Mouse (Mus musculus) heart, embryonic 13.5 days (tissue): ENCODE data around the gene Msrb1. TPM values are rescaled to one million over a fixed set of nuclear protein-coding genes. Genes with fewer than 3 reads are reported as not detected.

Experiments used
- ATAC-seq: fragments of 200-750 bp; cut with Nextera tagmentation; 2 replicates; pipeline ENCODE4 v1.8.0; 2017; ENCODE audit warnings: moderate TSS enrichment; ENCODE audit not compliant: insufficient number of reproducible peaks, low FRiP score, low TSS enrichment; ENCODE audit errors: extremely low read depth
- H3K27ac ChIP-seq: fragments of 300-500 bp; sonication (generic); replicated peaks from 2 replicates; pipeline ENCODE4 v1.5.1; 2015; ENCODE audit warnings: moderate library complexity, mild to moderate bottlenecking, inconsistent platforms
- H3K27me3 ChIP-seq: fragments of 300-500 bp; sonication (generic); replicated peaks from 2 replicates; pipeline ENCODE4 v1.6.1; 2015; ENCODE audit warnings: mild to moderate bottlenecking, inconsistent platforms
- H3K36me3 ChIP-seq: fragments of 300-500 bp; sonication (generic); 2 replicates; pipeline ENCODE4 v1.6.1; 2015; ENCODE audit warnings: mild to moderate bottlenecking, inconsistent platforms
- H3K4me1 ChIP-seq: fragments of 300-500 bp; sonication (generic); 2 replicates; pipeline ENCODE4 v1.6.1; 2015; ENCODE audit warnings: inconsistent platforms
- H3K4me2 ChIP-seq: fragments of 300-500 bp; sonication (generic); 2 replicates; pipeline ENCODE4 v1.6.1; 2015; ENCODE audit warnings: inconsistent platforms, mild to moderate bottlenecking, moderate library complexity
- H3K4me3 ChIP-seq: fragments of 300-500 bp; sonication (generic); 2 replicates; pipeline ENCODE4 v1.5.1; 2015; ENCODE audit warnings: moderate library complexity, mild to moderate bottlenecking, inconsistent platforms
- H3K9ac ChIP-seq: fragments of 300-500 bp; sonication (generic); 2 replicates; pipeline ENCODE4 v1.6.1; 2015; ENCODE audit warnings: inconsistent platforms, mild to moderate bottlenecking, moderate library complexity
- H3K9me3 ChIP-seq: fragments of 300-500 bp; sonication (generic); 2 replicates; pipeline ENCODE4 v1.6.1; 2016; ENCODE audit warnings: inconsistent platforms
- WGBS: fragments of 180-500 bp; shearing (Covaris S2); methylation state at CpG from one replicate; pipeline ENCODE4 v1.1.7; 2015; ENCODE audit warnings: mixed read lengths; 5-methylcytosine and 5-hydroxymethylcytosine counted together
- polyA plus RNA-seq: library from polyadenylated mRNA; unstranded; fragments of >200 nt; fragmentation: Nextera tagmentation; extraction: Ambion mirVana; gene quantifications from 2 replicates; pipeline ENCODE4 v1.2.1, GENCODE M21; 2015

The Msrb1 gene
- polyA plus RNA-seq, 1 experiment from 2014 or later, result 18.0 TPM

DNA sequence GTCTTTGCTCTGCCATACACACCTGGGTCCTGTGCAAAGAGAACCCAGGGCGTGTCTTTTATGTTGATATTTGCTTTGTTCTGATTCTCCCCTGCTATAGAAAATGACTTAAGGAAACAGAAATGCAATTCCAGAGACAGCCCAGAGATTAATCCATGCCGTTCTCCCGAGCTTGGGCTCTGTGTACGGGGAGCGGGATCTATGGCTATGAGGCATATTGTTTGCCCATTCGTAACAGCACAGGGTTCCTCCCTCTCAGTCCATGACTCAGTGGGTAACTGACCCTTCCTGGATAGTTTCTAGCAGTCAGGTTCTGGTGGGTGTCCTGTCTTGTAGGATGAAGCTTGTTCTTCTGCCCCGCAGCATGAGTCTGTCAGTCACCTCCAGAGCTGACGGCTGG, 38.7 kb downstream of the Msrb1 start:
- Histone ChIP-seq H3K9ac (no peak overlapping the region), H3K27me3 (no peaks in the 10 kb centered on the region; the same call in 1 of the 2 replicates), H3K36me3 (no peaks in the 10 kb centered on the region), H3K4me3 (no peak overlapping the region), H3K4me2 (no peak overlapping the region), H3K4me1 (0 out of 2 replicates have a peak, but pooled peaks cover 8% of the 10 kb centered on the region), H3K27ac (no peak overlapping the region), H3K9me3 (0 out of 2 replicates have a peak, but pooled peaks cover 5% of the 10 kb centered on the region)
- ATAC-seq, result no peak
- WGBS, result 75% methylated on average over 8 of the region's 8 CpGs

DNA sequence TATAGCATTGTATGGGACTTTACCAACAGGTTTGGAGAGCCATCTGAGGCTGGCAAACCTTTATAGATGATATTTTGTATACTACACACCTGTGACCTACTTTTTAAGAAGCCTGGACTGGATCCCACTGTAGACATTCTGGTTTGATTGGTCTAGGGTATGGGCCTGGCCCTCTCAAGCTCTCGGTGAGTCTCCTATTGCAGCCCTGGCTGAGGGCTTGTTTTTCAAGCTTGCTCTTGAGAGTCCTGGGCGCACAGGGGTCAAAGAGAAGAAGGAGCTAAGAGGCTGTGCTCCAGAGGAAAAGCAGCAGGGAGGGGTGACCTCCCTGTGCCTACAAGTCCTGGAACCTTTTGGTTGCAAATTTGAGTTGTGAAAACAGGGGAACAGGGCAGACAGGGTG, 40.6 kb downstream of the Msrb1 start:
- Histone ChIP-seq H3K4me1 (0 out of 2 replicates have a peak, but pooled peaks cover 8% of the 10 kb centered on the region), H3K27me3 (no peaks in the 10 kb centered on the region; the same call in 1 of the 2 replicates), H3K9ac (no peak overlapping the region), H3K36me3 (no peaks in the 10 kb centered on the region), H3K27ac (no peak overlapping the region), H3K4me3 (no peak overlapping the region), H3K9me3 (0 out of 2 replicates have a peak, but pooled peaks cover 5% of the 10 kb centered on the region), H3K4me2 (no peak overlapping the region)
- ATAC-seq, result no peak
- 66% methylated on average over 2 of the region's 2 CpGs for WGBS

- ATAC-seq, result no peak
Measured at GRCm38 (mm10) chr17:24780821-24781220, 44.4 kb downstream of the Msrb1 start.

GRCm38 (mm10) chr17:24792190-24792589, 55.7 kb downstream of the Msrb1 start:
- WGBS, result 56% methylated on average over 8 of the region's 8 CpGs
- Histone ChIP-seq H3K4me3 (no peak overlapping the region), H3K36me3 (no peaks in the 10 kb centered on the region), H3K9ac (no peak overlapping the region), H3K27ac (no peak overlapping the region), H3K4me1 (no peaks in the 10 kb centered on the region), H3K27me3 (peaks cover 3% of the 10 kb centered on the region), H3K9me3 (no peaks in the 10 kb centered on the region), H3K4me2 (no peak overlapping the region)
- no peak for ATAC-seq

More at GRCm38 (mm10) chr17:24780821-24781220, 44.4 kb downstream of the Msrb1 start:
- Histone ChIP-seq H3K36me3 (no peaks in the 10 kb centered on the region), H3K9me3 (no peaks in the 10 kb centered on the region), H3K9ac (no peak overlapping the region), H3K4me1 (no peaks in the 10 kb centered on the region), H3K4me3 (no peak overlapping the region), H3K27ac (no peak overlapping the region), H3K27me3 (peaks cover 6% of the 10 kb centered on the region; the same call in 1 of the 2 replicates), H3K4me2 (no peak overlapping the region)
- 66% methylated on average over 2 of the region's 2 CpGs for WGBS

Other genes with a start within 250 kb of the Msrb1 start
- gene Caskin1, start 248.0 kb upstream of the Msrb1 start, polyA plus RNA-seq, result 0.55 and 0.76 TPM in 2 replicates
- gene Traf7, start 208.7 kb upstream of the Msrb1 start, polyA plus RNA-seq, result 72.5 and 76.1 TPM in 2 replicates
- gene Rab26, start 202.4 kb upstream of the Msrb1 start, polyA plus RNA-seq, result 1.0 and 1.4 TPM in 2 replicates
- 10.9 and 14.2 TPM in 2 replicates for gene Pkd1, start 186.8 kb upstream of the Msrb1 start, polyA plus RNA-seq
- gene Tsc2, start 104.0 kb upstream of the Msrb1 start, polyA plus RNA-seq, result 43.4 and 47.9 TPM in 2 replicates
- gene Nthl1, start 104.0 kb upstream of the Msrb1 start, polyA plus RNA-seq, result 9.6 and 9.8 TPM in 2 replicates
- 46.8 and 51.1 TPM in 2 replicates for gene Slc9a3r2, start 86.3 kb upstream of the Msrb1 start, polyA plus RNA-seq
- not detected in 2 replicates for gene Npw, start 78.2 kb upstream of the Msrb1 start, polyA plus RNA-seq
- gene Zfp598, start 67.0 kb upstream of the Msrb1 start, polyA plus RNA-seq, result 15.1 and 15.8 TPM in 2 replicates
- 0.59 and 0.83 TPM in 2 replicates for gene Syngr3, start 46.7 kb upstream of the Msrb1 start, polyA plus RNA-seq
- gene Gfer, start 40.5 kb upstream of the Msrb1 start, polyA plus RNA-seq, result 31.4 and 31.9 TPM in 2 replicates
- 1.1 TPM in 2 replicates for gene Noxo1, start 40.4 kb upstream of the Msrb1 start, polyA plus RNA-seq
- 45.7 and 47.4 TPM in 2 replicates for gene Tbl3, start 29.0 kb upstream of the Msrb1 start, polyA plus RNA-seq
- gene Rnf151, start 18.6 kb upstream of the Msrb1 start, polyA plus RNA-seq, result not detected in 2 replicates
- 903 and 1,010 TPM in 2 replicates for gene Rps2, start 18.5 kb upstream of the Msrb1 start, polyA plus RNA-seq
- gene Ndufb10, start 12.2 kb upstream of the Msrb1 start, polyA plus RNA-seq, result 344 and 399 TPM in 2 replicates
- 0.68 and 1.1 TPM in 2 replicates for gene Rpl3l, start 8.8 kb upstream of the Msrb1 start, polyA plus RNA-seq
- 0.24 and 0.59 TPM in 2 replicates for gene Hs3st6, start 16.3 kb downstream of the Msrb1 start, polyA plus RNA-seq
- gene Meiob, start 67.6 kb downstream of the Msrb1 start, polyA plus RNA-seq, result not detected in 2 replicates
- 47.3 and 54.5 TPM in 2 replicates for gene Hagh, start 103.5 kb downstream of the Msrb1 start, polyA plus RNA-seq
- 36.9 and 39.7 TPM in 2 replicates for gene Fahd1, start 113.7 kb downstream of the Msrb1 start, polyA plus RNA-seq
- gene Igfals, start 129.4 kb downstream of the Msrb1 start, polyA plus RNA-seq, result 0.11 and 0.50 TPM in 2 replicates
- 36.1 and 41.4 TPM in 2 replicates for gene Nubp2, start 149.7 kb downstream of the Msrb1 start, polyA plus RNA-seq
- gene Spsb3, start 150.0 kb downstream of the Msrb1 start, polyA plus RNA-seq, result 27.8 and 29.9 TPM in 2 replicates
- 20.7 and 22.5 TPM in 2 replicates for gene Eme2, start 158.4 kb downstream of the Msrb1 start, polyA plus RNA-seq
- gene Mrps34, start 158.5 kb downstream of the Msrb1 start, polyA plus RNA-seq, result 79.2 and 81.5 TPM in 2 replicates
- gene Nme3, start 159.9 kb downstream of the Msrb1 start, polyA plus RNA-seq, result 32.0 and 41.0 TPM in 2 replicates
- gene Mapk8ip3, start 200.3 kb downstream of the Msrb1 start, polyA plus RNA-seq, result 24.1 and 25.2 TPM in 2 replicates
- gene Jpt2, start 224.0 kb downstream of the Msrb1 start, polyA plus RNA-seq, result 122 and 123 TPM in 2 replicates